Mouse (Mus musculus): ENCODE results near the gene Gm49318.

DNA sequence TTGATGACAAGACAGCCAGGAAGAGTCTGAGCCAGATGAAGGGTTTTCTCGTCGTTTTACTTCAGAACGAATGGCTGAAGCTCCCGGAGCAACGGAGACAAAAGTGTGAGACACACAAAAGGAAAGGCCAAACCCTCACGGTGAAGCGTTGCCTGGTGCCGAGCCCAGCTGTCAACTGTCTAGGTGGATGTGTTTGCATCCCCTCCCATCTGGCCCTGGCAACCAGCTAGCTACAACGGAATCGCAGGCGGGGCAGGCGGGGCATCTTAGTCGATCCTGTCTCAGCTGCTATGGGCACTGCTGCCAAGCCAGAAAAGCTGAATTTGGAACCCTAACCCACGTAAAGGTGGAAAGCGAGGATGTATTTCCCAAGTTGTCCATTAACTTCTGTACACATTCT is 45.0 kb upstream of the Gm49318 start:
- TF ChIP-seq CTCF (IDR thresholded peaks at IDR 0.05) = no peak
- TF ChIP-seq EP300 (IDR thresholded peaks at IDR 0.05) = no peak

Data from lung, postnatal 0 days (tissue).